Mouse (Mus musculus): ENCODE measurements around the gene Olfr1306.

Gene Olfr1306

DNA sequence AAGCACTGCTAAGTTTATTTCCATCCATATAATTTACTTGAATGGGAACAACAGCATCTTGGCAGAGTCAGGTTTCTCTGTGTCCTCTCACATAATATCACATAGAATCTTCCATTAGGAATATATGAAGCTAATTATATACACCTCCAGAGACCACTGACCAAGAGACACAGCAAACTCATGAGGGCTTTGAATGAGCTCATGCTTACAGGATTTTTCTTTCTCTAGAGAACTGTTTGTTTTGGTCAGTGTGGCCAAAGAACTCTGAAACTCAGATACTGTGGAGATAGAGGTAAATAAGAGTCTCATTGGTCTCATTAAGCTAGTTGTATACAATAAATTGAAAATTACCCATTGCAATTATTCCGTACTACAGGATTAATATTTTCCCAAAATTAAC, at the start of gene Olfr1306:
Olfr1306 (minus strand) TSS at position 101 of the 400 bp plus-strand sequence.
- DNase-seq (ENCODE audit: low spot score in 2 of 2) = no peak

DNA sequence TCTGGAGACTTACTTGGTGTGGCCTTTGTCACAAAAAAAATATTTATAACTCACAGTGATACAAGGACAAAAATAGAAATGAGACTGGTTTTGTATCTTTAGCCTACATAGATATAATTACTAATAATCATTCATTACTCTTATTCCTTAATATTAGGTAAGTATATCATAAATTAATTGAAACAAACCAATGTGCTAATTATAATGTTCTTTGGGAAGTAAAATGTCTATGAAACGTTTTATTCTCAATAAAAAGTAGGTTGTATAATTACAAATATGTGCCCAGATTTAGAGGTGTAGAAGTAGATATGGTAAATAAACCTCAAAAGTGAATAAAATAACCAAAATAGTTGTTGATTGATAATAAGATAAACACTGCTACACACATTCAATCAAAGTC, 48.8 kb upstream of the Olfr1306 start, which contains the start of gene Olfr1308:
Olfr1308 (minus strand) TSS at position 101 of the 400 bp plus-strand sequence.
- no peak for DNase-seq (ENCODE audit: low spot score in 2 of 2)

DNA sequence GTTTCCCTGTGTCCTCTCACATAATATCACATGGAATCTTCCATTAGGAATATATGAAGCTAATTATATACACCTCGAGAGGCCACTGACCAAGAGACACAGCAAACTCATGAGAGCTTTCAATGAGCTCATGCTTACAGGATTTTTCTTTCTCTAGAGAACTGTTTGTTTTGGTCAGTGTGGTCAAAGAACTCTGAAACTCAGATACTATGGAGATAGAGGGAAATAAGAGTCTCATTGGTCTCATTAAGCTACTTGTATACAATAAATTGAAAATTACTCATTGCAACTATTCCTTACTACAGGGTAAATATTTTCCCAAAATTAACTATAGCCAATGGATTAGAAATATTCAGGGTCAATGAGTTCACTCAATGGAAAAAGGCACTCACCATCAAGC, 33.3 kb upstream of the Olfr1306 start, which contains the start of gene Olfr1307:
Olfr1307 (minus strand) TSS at position 101 of the 400 bp plus-strand sequence.
- DNase-seq (ENCODE audit: low spot score in 2 of 2) = no peak

DNA sequence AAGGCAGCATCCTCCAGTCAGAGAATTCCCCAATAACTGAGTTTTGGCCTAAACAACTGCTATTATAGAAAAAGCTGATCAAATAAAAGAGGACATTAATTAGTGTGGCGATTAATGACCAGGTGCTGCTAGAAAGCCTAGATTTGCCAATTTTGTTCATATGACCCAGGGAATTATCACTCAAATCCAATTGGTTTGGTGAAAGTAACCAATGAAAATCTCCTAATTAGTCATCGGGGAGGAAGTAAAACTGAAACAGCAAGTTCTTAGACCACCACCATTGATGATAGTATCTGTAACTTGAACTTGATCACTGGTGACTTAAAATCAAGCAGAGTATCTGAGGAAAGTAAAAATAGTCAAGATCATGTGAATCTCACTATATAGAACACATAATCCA, 39.0 kb downstream of the Olfr1306 start, which contains the start of gene Olfr1305:
Olfr1305 (minus strand) TSS at position 101 of the 400 bp plus-strand sequence.
- no peak for DNase-seq (ENCODE audit: low spot score in 2 of 2)
